Mouse (Mus musculus): Measurements from ENCODE around the gene Erg28. TPM values are rescaled to one million over a fixed set of nuclear protein-coding genes. Genes with fewer than 3 reads are reported as not detected.
A peak's percentile ranks its signal among the peaks of the same experiment; 100 is the strongest.

The Erg28 gene
- polyA plus RNA-seq, 1 experiment from 2014 or later = 84.8 TPM

DNA sequence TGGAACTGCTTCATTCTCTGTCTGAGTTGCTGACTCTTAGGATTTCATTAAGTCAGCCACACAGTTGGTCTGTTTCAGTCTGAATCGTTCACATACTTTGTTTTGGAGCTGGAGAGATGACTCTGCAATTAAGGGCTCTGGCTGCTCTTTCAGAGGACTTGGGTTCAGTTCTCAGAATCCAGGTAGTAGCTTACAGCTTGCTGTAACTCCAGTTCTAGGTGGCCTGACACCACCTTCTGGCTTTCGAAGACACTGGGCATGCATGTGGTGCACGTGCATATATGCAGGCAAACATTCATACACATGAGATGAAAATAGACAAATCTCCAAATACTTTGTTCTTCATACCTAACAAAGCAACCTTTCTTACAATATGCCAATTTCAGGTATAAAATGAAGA, 5.5 kb upstream of the Erg28 start:
- Histone ChIP-seq H3K36me3 (ENCODE audit: control insufficient read depth, insufficient read depth, low read length) (peaks cover 22% of the 10 kb centered on the region), H3K27me3 (ENCODE audit: control insufficient read depth, insufficient read depth, low read length) (no peaks in the 10 kb centered on the region), H3K9me3 (ENCODE audit: control insufficient read depth, low read length) (no peaks in the 10 kb centered on the region), H3K4me2 (ENCODE audit: low read length) (no peak overlapping the region), H3K9ac (replicated peaks; ENCODE audit: low read length) (no peak overlapping the region), H3K4me3 (replicated peaks; ENCODE audit: low read depth, low read length) (no peak overlapping the region), H3K4me1 (ENCODE audit: control insufficient read depth, insufficient read depth, low read length) (no peaks in the 10 kb centered on the region), H3K27ac (replicated peaks; ENCODE audit: low read depth, low read length) (no peak overlapping the region)
- DNase-seq (no peak), ATAC-seq (ENCODE audit: low FRiP score, low TSS enrichment) (no peak)
- 90% methylated on average over 3 of the region's 3 CpGs for WGBS

DNA sequence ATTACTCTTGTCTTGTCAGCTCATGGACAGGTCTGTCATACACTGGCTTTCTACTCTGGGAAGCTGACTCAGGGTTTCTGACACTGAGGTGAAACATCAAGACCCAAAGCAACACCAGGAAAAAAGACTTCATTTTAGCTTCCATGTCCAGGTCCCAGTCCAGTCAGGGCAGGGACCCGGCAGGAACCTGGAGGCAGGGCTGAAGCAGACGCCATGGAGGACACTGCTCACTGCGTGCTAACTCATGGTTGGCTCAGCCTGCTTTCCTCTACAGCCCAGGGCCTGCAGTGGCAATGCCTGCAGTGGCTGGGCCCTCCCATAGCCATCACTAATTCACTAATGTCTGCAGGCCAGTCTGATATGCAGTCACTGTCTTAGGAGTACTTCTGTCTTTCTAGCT, 4.5 kb upstream of the Erg28 start:
- 87% methylated on average over 3 of the region's 3 CpGs for WGBS
- no peak for DNase-seq
- peaks cover 22% of the 10 kb centered on the region for H3K36me3 ChIP-seq (ENCODE audit: control insufficient read depth, insufficient read depth, low read length)
- H3K9ac ChIP-seq (replicated peaks; ENCODE audit: low read length) = no peak overlapping the region
- no peak overlapping the region for H3K27ac ChIP-seq (replicated peaks; ENCODE audit: low read depth, low read length)
- 0 out of 2 replicates have a peak, but pooled peaks cover 1% of the 10 kb centered on the region for H3K4me1 ChIP-seq (ENCODE audit: control insufficient read depth, insufficient read depth, low read length)
- no peaks in the 10 kb centered on the region for H3K27me3 ChIP-seq (ENCODE audit: control insufficient read depth, insufficient read depth, low read length)
- H3K4me2 ChIP-seq (ENCODE audit: low read length) = no peak overlapping the region
- no peak overlapping the region for H3K4me3 ChIP-seq (replicated peaks; ENCODE audit: low read depth, low read length)
- no peaks in the 10 kb centered on the region for H3K9me3 ChIP-seq (ENCODE audit: control insufficient read depth, low read length)
- no peak for ATAC-seq (ENCODE audit: low FRiP score, low TSS enrichment)

DNA sequence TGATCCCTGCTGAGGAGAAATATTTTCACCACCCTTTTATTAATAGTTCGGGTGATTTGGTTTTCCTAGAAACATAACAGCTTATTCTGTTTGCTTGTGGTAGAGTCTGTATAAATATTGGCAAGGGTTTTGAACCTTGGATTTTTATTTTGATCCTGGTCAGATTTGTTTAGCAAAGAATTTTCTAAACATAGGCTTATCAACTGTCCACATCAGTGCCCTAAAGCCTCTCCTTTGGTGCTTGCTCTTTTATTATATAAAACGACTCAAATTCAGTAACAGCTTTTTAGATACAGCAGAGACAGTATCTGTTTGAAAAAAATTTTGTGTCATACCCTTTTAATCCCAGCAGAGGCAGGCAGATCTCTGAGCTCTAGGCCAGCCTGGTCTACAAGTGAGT, 1.5 kb upstream of the Erg28 start:
- peaks cover 14% of the 10 kb centered on the region; the same call in 1 of the 2 replicates for H3K36me3 ChIP-seq (ENCODE audit: control insufficient read depth, insufficient read depth, low read length)
- H3K4me3 ChIP-seq (replicated peaks; ENCODE audit: low read depth, low read length) = peak overlapping the region; percentile 79; the same call in 1 of the 2 replicates
- no peaks in the 10 kb centered on the region for H3K9me3 ChIP-seq (ENCODE audit: control insufficient read depth, low read length)
- WGBS = 80% methylated on average over 2 of the region's 2 CpGs
- H3K9ac ChIP-seq (replicated peaks; ENCODE audit: low read length) = no peak overlapping the region
- DNase-seq = no peak
- ATAC-seq (ENCODE audit: low FRiP score, low TSS enrichment) = no peak
- no peaks in the 10 kb centered on the region for H3K27me3 ChIP-seq (ENCODE audit: control insufficient read depth, insufficient read depth, low read length)
- no peak overlapping the region for H3K27ac ChIP-seq (replicated peaks; ENCODE audit: low read depth, low read length)
- peaks cover 11% of the 10 kb centered on the region; the same call in 1 of the 2 replicates for H3K4me1 ChIP-seq (ENCODE audit: control insufficient read depth, insufficient read depth, low read length)
- peak overlapping the region; percentile 77 for H3K4me2 ChIP-seq (ENCODE audit: low read length)

- H3K27ac ChIP-seq (replicated peaks; ENCODE audit: low read depth, low read length) = peak overlapping the region; percentile 95
- peaks cover 11% of the 10 kb centered on the region; the same call in 1 of the 2 replicates for H3K4me1 ChIP-seq (ENCODE audit: control insufficient read depth, insufficient read depth, low read length)
- H3K4me3 ChIP-seq (replicated peaks; ENCODE audit: low read depth, low read length) = peak overlapping the region; percentile 79
- no peaks in the 10 kb centered on the region for H3K9me3 ChIP-seq (ENCODE audit: control insufficient read depth, low read length)
- DNase-seq (no peak), ATAC-seq (ENCODE audit: low FRiP score, low TSS enrichment) (no peak)
- peak overlapping the region; percentile 73 for H3K9ac ChIP-seq (replicated peaks; ENCODE audit: low read length)
- H3K27me3 ChIP-seq (ENCODE audit: control insufficient read depth, insufficient read depth, low read length) = no peaks in the 10 kb centered on the region
- H3K36me3 ChIP-seq (ENCODE audit: control insufficient read depth, insufficient read depth, low read length) = peaks cover 17% of the 10 kb centered on the region; the same call in 1 of the 2 replicates
- WGBS = 14% methylated on average over 8 of the region's 8 CpGs
- H3K4me2 ChIP-seq (ENCODE audit: low read length) = peak overlapping the region; percentile 77
Measured at GRCm38 (mm10) chr12:85825361-85825760, 1.0 kb upstream of the Erg28 start.

- H3K4me2 ChIP-seq (ENCODE audit: low read length) = no peak overlapping the region
- ATAC-seq (ENCODE audit: low FRiP score, low TSS enrichment) = no peak
Measured at GRCm38 (mm10) chr12:85822051-85822450, 2.3 kb downstream of the Erg28 start.

DNA sequence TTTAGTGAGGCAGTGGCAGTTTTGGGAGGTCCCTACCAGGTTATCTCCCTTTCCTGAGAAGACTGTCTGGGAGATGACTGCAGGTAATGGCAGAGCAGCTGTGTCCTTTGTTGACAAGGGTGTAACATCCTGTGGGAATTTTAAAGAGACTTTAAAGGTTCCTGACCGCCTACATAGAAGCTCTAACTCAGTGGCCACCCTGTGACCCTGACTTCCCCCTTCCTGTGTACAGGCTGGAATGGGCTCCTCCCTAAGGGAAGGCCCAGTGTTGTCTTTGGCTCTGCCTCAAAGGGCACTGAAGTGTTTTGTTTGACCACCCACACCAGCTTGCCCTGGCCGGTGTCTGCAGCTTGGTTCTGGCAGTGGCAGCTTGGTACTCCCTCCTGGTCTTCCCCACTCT, 10.8 kb downstream of the Erg28 start:
- Histone ChIP-seq H3K27ac (replicated peaks; ENCODE audit: low read depth, low read length) (no peak overlapping the region), H3K9me3 (ENCODE audit: control insufficient read depth, low read length) (no peaks in the 10 kb centered on the region), H3K4me2 (ENCODE audit: low read length) (no peak overlapping the region), H3K9ac (replicated peaks; ENCODE audit: low read length) (no peak overlapping the region), H3K27me3 (ENCODE audit: control insufficient read depth, insufficient read depth, low read length) (no peaks in the 10 kb centered on the region), H3K36me3 (ENCODE audit: control insufficient read depth, insufficient read depth, low read length) (peaks cover 55% of the 10 kb centered on the region), H3K4me1 (ENCODE audit: control insufficient read depth, insufficient read depth, low read length) (no peaks in the 10 kb centered on the region), H3K4me3 (replicated peaks; ENCODE audit: low read depth, low read length) (no peak overlapping the region)
- DNase-seq (no peak), ATAC-seq (ENCODE audit: low FRiP score, low TSS enrichment) (no peak)
- 91% methylated on average over 2 of the region's 2 CpGs for WGBS

More at GRCm38 (mm10) chr12:85822051-85822450, 2.3 kb downstream of the Erg28 start:
- Histone ChIP-seq H3K4me1 (ENCODE audit: control insufficient read depth, insufficient read depth, low read length) (peaks cover 11% of the 10 kb centered on the region; the same call in 1 of the 2 replicates), H3K9me3 (ENCODE audit: control insufficient read depth, low read length) (no peaks in the 10 kb centered on the region), H3K9ac (replicated peaks; ENCODE audit: low read length) (no peak overlapping the region), H3K36me3 (ENCODE audit: control insufficient read depth, insufficient read depth, low read length) (peaks cover 33% of the 10 kb centered on the region), H3K27ac (replicated peaks; ENCODE audit: low read depth, low read length) (no peak overlapping the region), H3K4me3 (replicated peaks; ENCODE audit: low read depth, low read length) (no peak overlapping the region), H3K27me3 (ENCODE audit: control insufficient read depth, insufficient read depth, low read length) (no peaks in the 10 kb centered on the region)
- WGBS = 80% methylated on average over 9 of the region's 9 CpGs
- no peak for DNase-seq

- no peak overlapping the region for H3K4me3 ChIP-seq (replicated peaks; ENCODE audit: low read depth, low read length)
- H3K27ac ChIP-seq (replicated peaks; ENCODE audit: low read depth, low read length) = no peak overlapping the region
- H3K9ac ChIP-seq (replicated peaks; ENCODE audit: low read length) = no peak overlapping the region
- DNase-seq (no peak), ATAC-seq (ENCODE audit: low FRiP score, low TSS enrichment) (no peak)
- H3K36me3 ChIP-seq (ENCODE audit: control insufficient read depth, insufficient read depth, low read length) = peaks cover 43% of the 10 kb centered on the region
- H3K4me2 ChIP-seq (ENCODE audit: low read length) = no peak overlapping the region
- WGBS = 97% methylated on average over 4 of the region's 4 CpGs
- H3K4me1 ChIP-seq (ENCODE audit: control insufficient read depth, insufficient read depth, low read length) = no peaks in the 10 kb centered on the region
- H3K9me3 ChIP-seq (ENCODE audit: control insufficient read depth, low read length) = no peaks in the 10 kb centered on the region
- no peaks in the 10 kb centered on the region for H3K27me3 ChIP-seq (ENCODE audit: control insufficient read depth, insufficient read depth, low read length)
Measured at GRCm38 (mm10) chr12:85811676-85812075, 12.7 kb downstream of the Erg28 start.

DNA sequence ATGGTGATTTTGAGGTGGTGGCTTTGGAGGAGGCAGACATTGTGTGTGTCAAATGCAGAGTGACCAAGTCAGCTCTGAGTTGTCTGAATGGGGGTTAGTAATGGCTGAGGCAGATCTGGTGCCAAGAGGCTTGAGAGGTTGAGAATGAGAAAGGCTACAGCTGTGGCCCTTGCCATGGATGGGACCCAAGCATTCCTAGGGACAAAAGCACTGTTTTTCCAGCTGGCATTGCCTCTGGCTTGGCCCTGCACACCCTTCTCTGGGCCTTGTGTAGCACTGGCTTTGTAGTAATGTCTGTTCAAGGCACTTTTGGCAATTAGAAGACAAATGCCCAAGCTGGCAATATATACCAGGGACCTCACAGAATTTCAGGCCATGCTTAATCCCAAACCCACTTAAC, 13.4 kb downstream of the Erg28 start:
- no peak for ATAC-seq (ENCODE audit: low FRiP score, low TSS enrichment)
- H3K27me3 ChIP-seq (ENCODE audit: control insufficient read depth, insufficient read depth, low read length) = no peaks in the 10 kb centered on the region
- no peak overlapping the region for H3K4me3 ChIP-seq (replicated peaks; ENCODE audit: low read depth, low read length)
- no peak overlapping the region for H3K27ac ChIP-seq (replicated peaks; ENCODE audit: low read depth, low read length)
- H3K4me1 ChIP-seq (ENCODE audit: control insufficient read depth, insufficient read depth, low read length) = no peaks in the 10 kb centered on the region
- H3K9ac ChIP-seq (replicated peaks; ENCODE audit: low read length) = no peak overlapping the region
- no peak overlapping the region for H3K4me2 ChIP-seq (ENCODE audit: low read length)
- no peaks in the 10 kb centered on the region for H3K9me3 ChIP-seq (ENCODE audit: control insufficient read depth, low read length)
- no peak for DNase-seq
- H3K36me3 ChIP-seq (ENCODE audit: control insufficient read depth, insufficient read depth, low read length) = peaks cover 36% of the 10 kb centered on the region

GRCm38 (mm10) chr12:85809726-85810125, 14.6 kb downstream of the Erg28 start:
- ATAC-seq (ENCODE audit: low FRiP score, low TSS enrichment) = no peak
- Histone ChIP-seq H3K36me3 (ENCODE audit: control insufficient read depth, insufficient read depth, low read length) (peaks cover 24% of the 10 kb centered on the region), H3K9me3 (ENCODE audit: control insufficient read depth, low read length) (no peaks in the 10 kb centered on the region), H3K9ac (replicated peaks; ENCODE audit: low read length) (no peak overlapping the region), H3K4me3 (replicated peaks; ENCODE audit: low read depth, low read length) (no peak overlapping the region), H3K27me3 (ENCODE audit: control insufficient read depth, insufficient read depth, low read length) (no peaks in the 10 kb centered on the region), H3K27ac (replicated peaks; ENCODE audit: low read depth, low read length) (no peak overlapping the region), H3K4me1 (ENCODE audit: control insufficient read depth, insufficient read depth, low read length) (no peaks in the 10 kb centered on the region), H3K4me2 (ENCODE audit: low read length) (no peak overlapping the region)
- DNase-seq = no peak
- 75% methylated on average over 6 of the region's 6 CpGs for WGBS

All from midbrain, embryonic 14.5 days (tissue).